Mouse (Mus musculus) neutrophil, adult 83 days (primary cell): Measurements from ENCODE around the gene Cldn2. TPM values are rescaled to one million over a fixed set of nuclear protein-coding genes. Genes with fewer than 3 reads are reported as not detected.

Source experiments
- total RNA-seq, 2 experiments: library from RNA; stranded (reverse); gene quantifications; one replicate each; pipeline ENCODE4 v1.2.4; 2023

The Cldn2 gene
- not detected for total RNA-seq

GRCm38 (mm10) chrX:139800406-139800878 lies at the start of gene Cldn2:
Gene Cldn2 (plus strand): TSS chrX:139800828.

GRCm38 (mm10) chrX:139782278-139783044 lies 18.2 kb upstream of the Cldn2 start, which contains the start of gene Ripply1:
Gene Ripply1 (minus strand): TSS chrX:139782353.

Other genes starting within 250 kb of the Cldn2 start
- gene Rnf128, start 237.5 kb upstream of the Cldn2 start, total RNA-seq, result 1 to 10 TPM; 2.0 to 2.1 TPM
- 1 to 10 TPM; 4.4 to 5.3 TPM for gene Tbc1d8b, start 115.8 kb upstream of the Cldn2 start, total RNA-seq
- not detected for gene Gm15013, start 86.3 kb upstream of the Cldn2 start, total RNA-seq
- not detected for gene Ripply1, start 18.5 kb upstream of the Cldn2 start, total RNA-seq
- gene Morc4, start 70.8 kb downstream of the Cldn2 start, total RNA-seq, result 1 to 10 TPM in 1 of 2 experiments, under 1 TPM in 1; 0.15 to 1.1 TPM
- gene Rbm41, start 197.8 kb downstream of the Cldn2 start, total RNA-seq, result 1 to 10 TPM; 7.9 to 9.4 TPM